Mouse (Mus musculus) cortical plate, adult 2 months (tissue): ENCODE data around the gene Kcnk5.

ENCODE experiments used
- CTCF ChIP-seq: fragments of 200-500 bp; IDR thresholded peaks from 2 replicates; pipeline ENCODE4 v1.5.1; 2011; ENCODE audit warnings: mild to moderate bottlenecking, control low read depth, low read length; ENCODE audit not compliant: insufficient read depth; ENCODE audit errors: extremely low read depth
- POLR2A ChIP-seq: fragments of 200-500 bp; IDR thresholded peaks from 2 replicates; pipeline ENCODE4 v1.6.1; 2011; ENCODE audit warnings: mild to moderate bottlenecking, low read length, control low read depth; ENCODE audit not compliant: insufficient read depth; ENCODE audit errors: extremely low read depth

DNA sequence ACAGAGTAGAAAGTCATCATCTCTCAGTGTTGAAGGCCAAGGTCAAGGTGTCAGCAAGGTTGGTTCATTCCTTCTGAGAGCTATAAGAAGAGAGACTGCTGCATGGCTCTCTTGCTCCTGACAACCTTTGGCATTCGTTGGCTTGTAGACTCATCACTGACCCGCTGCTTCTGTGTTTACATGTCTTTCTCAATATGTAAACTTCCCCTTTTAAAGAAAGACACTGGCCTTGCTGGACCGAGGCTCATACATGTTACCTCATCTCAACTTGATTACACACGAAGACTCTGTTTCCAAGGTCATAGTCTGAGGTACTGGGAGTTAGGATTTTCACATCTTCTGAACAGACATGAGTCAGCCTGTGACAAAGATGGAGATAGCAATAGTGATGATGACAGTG is 24.1 kb upstream of the Kcnk5 start:
- TF ChIP-seq POLR2A (no peak), CTCF (no peak)
